Mouse (Mus musculus) myocyte (in vitro differentiated cells): ENCODE measurements around the gene Arrdc2.

ENCODE experiments used
- CEBPB ChIP-seq: IDR thresholded peaks from 2 replicates; pipeline ENCODE4 v1.6.1; 2011; ENCODE audit warnings: mild to moderate bottlenecking, moderate library complexity; ENCODE audit not compliant: poor library complexity, insufficient read depth, severe bottlenecking
- MAX ChIP-seq: IDR thresholded peaks from one replicate; pipeline ENCODE4 v1.6.1; 2011; ENCODE audit warnings: low read depth, mild to moderate bottlenecking, control low read depth
- MYOD1 ChIP-seq, 3 experiments: IDR thresholded peaks; one replicate each; pipeline ENCODE4 v1.6.1; 2011; ENCODE audit warnings: control low read depth in 2 of 3, low read depth in 2 of 3, mild to moderate bottlenecking in 2 of 3, moderate library complexity in 1 of 3; ENCODE audit not compliant: insufficient read length in 2 of 3, control insufficient read depth in 1 of 3
- POLR2A ChIP-seq: IDR thresholded peaks from one replicate; pipeline ENCODE4 v1.6.1; 2011; ENCODE audit warnings: low read depth, mild to moderate bottlenecking, control low read depth, moderate library complexity; ENCODE audit not compliant: insufficient read length
- POLR2AphosphoS2 ChIP-seq: IDR thresholded peaks from one replicate; pipeline ENCODE4 v1.6.1; 2011; ENCODE audit warnings: low read depth, control low read depth; ENCODE audit not compliant: insufficient read length
- SRF ChIP-seq: IDR thresholded peaks from one replicate; pipeline ENCODE4 v1.6.1; 2011; ENCODE audit warnings: low read depth; ENCODE audit not compliant: control insufficient read depth, insufficient read length
- TCF12 ChIP-seq: IDR thresholded peaks from one replicate; pipeline ENCODE4 v1.6.1; 2011; ENCODE audit warnings: mild to moderate bottlenecking, control low read depth; ENCODE audit not compliant: poor library complexity, insufficient read depth, severe bottlenecking

GRCm38 (mm10) chr8:70797081-70798070 is 42.1 kb downstream of the Arrdc2 start:
- TF ChIP-seq POLR2A (no peak), MAX (no peak), SRF (no peak), CEBPB (no peak), MYOD1 (IDR thresholded peaks at IDR 0.05; ENCODE audit: control insufficient read depth in 1 of 3, insufficient read length in 2 of 3, low read depth in 2 of 3) (peak in 1 of 3 experiments; percentile 23), TCF12 (no peak), POLR2AphosphoS2 (no peak)
